Mouse (Mus musculus) gastrocnemius, postnatal 4 days (tissue): Measurements from ENCODE around the gene Cnbd2. TPM values are rescaled to one million over a fixed set of nuclear protein-coding genes. Genes with fewer than 3 reads are reported as not detected.

Experiments used
- DNase-seq, 2 experiments: peaks; one replicate each; pipeline ENCODE4 v3.0.0; 2021 to 2022; ENCODE audit warnings: low spot score in 2 of 2, mixed read lengths in 2 of 2
- long read RNA-seq, 2 experiments: library from polyadenylated mRNA; stranded (forward); transcript quantifications; one replicate each; pipeline ENCODE4 v2.0.0; 2021
- total RNA-seq, 2 experiments: library from RNA; stranded (reverse); gene quantifications; 2 replicates each; pipeline ENCODE4 v1.2.3; 2021

Gene Cnbd2
- 1 to 10 TPM; 2.8 to 2.9 TPM for total RNA-seq
- long read RNA-seq, experiment 1, partial matches to known transcripts: 0 of 2 reads
- long read RNA-seq, experiment 1, other reads (novel, unspliced or antisense): 2 of 2 reads
- long read RNA-seq, experiment 2, partial matches to known transcripts: 0 of 5 reads
- long read RNA-seq, experiment 2, other reads (novel, unspliced or antisense): 5 of 5 reads

- peak; percentile 70 to 77 for DNase-seq
Observed at GRCm38 (mm10) chr2:156312297-156312897, at the start of gene Cnbd2, which contains the start of gene Scand1. Gene Cnbd2 (plus strand): TSS chr2:156312299. Gene Scand1 (minus strand): TSS chr2:156312704.

GRCm38 (mm10) chr2:156263204-156263893 is 48.8 kb upstream of the Cnbd2 start:
- DNase-seq: no peak

DNA sequence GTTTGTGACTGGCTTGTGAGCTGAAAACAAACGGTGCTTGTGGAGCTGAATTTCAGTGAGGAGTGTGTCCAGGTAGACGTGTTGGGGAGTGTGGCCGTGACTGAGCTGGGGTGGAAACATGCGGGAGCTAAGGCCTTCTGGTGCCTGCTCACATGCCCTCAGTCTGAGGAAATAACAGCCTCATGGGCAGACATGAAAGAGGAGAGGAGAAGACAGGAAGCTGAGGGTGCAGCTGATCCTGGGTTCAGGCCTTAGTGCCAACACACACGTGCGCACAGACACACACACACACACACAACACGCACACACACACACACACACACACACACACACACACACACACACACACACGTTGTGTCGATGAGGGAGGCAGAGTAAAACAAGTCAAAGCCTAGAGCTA is 44.5 kb upstream of the Cnbd2 start:
- no peak for DNase-seq

DNA sequence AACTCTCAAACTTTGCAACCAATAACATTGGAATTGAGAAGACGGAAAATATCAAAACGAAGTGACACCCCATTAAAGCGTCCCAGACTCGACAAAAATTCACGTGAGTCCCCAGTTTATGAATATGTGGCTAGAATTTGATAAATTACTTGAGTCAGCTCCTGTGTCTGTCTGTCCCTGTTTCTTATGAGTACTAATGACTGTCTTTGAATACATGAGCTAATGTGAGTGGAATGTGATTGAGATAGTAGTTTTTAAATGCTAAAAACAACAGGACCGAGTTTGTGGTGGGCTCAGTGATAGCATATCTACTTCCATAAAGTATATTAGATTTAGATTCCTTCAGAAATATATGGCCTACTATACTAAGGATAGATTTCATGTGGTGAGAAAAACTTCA is 39.5 kb upstream of the Cnbd2 start:
- no peak for DNase-seq

DNA sequence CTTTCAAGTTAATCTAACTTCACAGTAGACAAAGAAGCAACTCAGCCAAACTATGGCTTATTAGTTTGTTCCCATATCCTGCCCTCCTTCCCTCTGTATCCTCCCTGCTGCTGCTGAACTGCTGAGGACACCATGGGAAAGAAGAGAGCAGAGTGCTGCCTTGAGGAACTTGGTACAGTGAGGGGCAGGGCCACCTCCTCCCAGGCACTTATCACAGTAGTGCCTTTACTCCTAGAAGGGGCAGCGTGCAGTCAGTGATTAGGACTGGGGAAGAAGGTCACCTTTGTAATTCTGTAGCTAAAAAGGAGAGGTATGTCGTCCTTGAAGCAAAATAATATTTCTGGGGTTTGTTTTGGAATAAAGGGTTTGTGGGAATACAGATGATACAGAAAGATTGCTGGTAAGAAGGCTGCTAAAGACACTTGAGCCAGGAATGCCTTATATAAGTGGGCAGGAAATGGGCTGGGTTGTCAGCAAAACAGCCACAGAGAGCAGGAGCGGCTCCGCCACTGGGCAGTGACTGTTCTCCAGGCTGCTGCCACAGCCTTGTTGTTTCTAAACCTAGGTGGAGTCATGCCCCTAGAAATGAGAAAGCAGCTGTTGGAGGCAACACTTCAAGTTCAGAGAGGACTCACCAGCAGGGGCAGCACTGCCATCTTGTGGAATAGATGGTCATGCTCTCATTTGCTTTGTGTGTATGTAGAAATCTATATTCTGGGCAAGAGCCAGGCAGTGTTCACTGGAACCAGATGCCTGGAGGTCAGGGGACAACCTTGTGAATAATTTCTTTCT is 33.7 kb upstream of the Cnbd2 start:
- peak; percentile 42 to 83 for DNase-seq

DNA sequence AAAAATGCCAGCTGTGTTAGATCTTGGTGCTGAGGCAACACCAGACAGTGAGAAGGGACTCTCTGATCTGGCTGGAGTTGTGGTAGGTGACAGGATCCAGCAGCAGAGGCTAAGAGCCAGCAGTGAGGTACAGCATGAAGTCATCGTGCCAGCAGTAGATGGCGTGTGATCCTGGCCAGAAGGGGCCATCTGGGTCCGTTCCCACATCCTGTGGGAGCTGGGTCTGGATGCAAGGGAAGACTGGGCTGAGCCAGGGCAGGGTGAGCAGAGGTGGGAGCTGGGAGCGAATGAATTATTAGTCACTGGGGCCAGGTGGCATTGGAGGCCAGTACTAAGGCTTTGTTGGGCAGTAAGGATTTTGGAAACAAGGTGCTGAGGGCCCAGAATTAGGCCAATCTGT is 30.9 kb upstream of the Cnbd2 start:
- no peak for DNase-seq

- DNase-seq: no peak
Observed at GRCm38 (mm10) chr2:156285161-156285560, 26.9 kb upstream of the Cnbd2 start.

DNA sequence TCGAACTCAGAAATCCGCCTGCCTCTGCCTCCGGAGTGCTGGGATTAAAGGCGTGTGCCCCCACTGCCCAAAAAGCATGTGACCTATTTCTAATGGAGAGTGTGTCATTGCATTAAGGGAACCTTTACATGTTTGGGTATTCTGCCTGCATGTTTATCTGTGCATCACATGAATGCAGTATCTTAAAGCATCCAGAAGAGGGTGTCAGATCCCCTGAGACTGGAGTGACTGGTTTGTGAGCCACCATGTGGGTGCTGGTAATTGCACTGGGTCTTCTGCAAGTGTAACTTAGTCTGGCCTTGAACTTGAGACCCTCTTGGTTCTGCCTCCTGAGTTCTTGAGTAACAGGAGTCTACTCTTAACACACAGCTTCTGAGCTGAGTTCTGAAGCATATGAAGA is 25.4 kb upstream of the Cnbd2 start:
- no peak for DNase-seq

GRCm38 (mm10) chr2:156288222-156288621 is 23.9 kb upstream of the Cnbd2 start:
- DNase-seq: no peak

DNA sequence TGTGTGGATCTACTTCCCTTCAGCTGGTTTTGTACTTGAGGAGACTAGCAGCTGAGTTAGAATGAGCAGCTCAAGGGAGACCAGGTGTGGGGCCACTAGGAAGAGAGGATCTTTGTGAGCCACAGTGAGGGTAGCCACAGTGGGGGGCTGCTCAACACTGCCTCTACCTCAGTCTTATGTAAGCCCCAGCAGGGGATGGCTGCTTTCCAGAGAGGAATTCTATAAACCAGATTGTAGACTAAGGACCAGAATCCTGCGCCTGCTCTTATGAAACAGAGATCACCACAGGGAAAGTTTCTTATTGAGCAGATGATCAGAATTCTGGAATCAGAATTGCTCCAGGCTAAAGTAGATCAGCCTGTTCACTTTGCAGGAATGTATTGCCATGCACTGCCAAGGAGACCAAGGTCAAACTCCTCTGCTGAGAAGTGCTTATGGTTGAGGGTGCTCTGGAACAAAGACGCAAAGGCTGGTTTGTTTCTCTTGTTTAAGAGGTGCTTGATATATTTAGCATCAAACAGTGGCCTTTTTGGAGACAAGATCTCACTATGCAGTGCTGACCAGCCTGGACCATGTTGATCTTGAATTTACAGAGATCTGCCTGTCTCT is 22.4 kb upstream of the Cnbd2 start:
- no peak for DNase-seq

DNA sequence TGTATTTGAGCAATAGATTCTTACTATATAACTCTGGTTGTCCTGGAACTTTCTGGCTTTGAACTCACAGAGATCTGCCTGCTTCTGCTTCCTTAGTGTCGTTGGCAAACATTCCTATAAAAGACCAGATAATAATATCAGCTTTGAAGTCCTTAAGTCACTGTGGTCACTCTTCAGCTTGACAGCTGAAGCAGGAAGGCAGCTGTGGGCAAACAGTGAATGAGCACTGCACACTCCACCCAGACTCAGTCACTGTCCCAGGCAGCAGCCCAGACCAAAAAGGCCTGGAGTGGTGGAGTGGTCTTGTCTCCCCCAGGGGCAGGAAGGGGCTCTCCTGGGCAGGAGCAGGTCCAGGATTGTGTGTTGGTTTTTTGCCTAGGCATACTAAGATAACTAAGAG is 20.1 kb upstream of the Cnbd2 start:
- DNase-seq: no peak

DNA sequence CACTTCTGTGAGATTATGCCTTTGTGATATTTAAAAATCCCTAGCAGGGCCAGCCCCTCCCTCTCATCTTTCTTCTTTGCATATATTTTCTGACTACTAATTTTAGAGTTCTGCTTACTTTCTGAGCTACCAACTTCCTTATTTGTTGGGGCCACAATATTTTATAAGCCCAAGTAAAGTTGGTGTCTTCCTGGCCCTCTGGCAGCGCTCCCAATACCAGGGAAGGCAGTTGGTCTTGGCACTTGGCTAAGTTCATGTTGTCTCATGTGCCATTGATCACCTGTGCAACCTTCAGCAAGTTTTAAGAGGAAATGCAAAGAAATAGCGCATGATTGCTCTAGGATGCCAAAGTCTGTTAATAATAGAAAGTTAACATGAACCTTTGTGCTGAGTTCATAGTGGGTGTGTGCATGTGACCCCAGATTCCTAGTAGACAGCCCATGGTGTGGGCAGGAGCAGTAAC is 16.5 kb upstream of the Cnbd2 start:
- DNase-seq: no peak

GRCm38 (mm10) chr2:156296190-156296589 is 15.9 kb upstream of the Cnbd2 start:
- no peak for DNase-seq

DNA sequence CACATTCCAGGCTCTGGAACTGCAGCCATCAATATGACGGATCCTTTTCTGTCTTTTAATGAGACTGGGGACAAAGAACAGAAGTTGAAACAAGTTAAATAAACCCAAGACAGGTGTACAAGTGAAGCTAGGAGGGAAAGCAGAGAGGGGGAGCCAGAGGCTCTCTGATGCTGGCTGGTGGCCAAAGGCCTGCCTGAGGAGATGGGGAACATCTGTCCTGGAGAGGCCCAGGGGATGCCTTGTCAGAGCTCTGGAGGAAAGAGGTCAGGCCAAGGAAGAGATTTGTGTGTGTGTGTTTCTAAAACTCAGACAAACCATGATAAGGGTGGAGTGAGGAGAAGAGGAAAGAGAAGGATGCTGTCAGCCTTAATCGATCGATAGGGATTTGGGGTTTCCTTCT is 14.4 kb upstream of the Cnbd2 start:
- peak in 1 of 2 experiments; percentile 28 for DNase-seq

DNA sequence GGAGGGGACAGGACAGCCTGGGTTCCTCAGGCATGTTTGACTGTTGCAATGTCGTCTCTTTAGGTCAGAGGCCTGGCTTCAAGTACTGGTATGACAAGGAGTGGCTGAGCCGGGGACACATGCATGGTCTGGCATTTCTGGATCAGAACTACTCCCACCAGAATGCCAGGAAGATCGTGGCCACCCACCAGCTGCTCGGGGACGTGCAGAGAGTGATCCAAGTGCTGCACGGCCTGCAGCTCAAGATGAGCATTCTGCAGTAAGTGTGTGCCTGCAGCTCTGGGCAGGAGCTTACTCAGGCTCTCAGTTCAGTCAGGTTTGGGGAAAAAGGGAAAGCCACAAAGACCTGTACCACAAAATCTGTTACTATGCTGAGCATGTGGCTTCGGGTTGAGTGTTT is 13.6 kb upstream of the Cnbd2 start:
- no peak for DNase-seq

DNA sequence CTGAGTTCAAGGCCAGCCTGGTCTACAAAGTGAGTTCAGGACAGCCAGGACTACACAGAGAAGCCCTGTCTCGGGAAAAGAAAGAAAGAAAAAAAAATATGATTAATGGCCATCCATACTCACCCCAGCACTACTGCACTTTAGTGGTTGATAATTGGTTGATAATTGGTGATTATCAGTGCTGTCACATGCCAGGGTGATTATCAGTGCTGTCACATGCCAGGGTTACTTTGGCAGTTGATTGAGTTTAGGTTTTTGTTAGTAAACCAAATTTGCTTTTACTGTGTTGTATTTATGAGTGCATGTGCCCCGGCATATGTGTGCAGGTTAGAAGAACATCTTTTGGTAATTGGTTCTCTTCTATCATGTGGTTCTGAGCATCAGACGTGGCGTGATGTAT is 10.0 kb upstream of the Cnbd2 start:
- DNase-seq: no peak

DNA sequence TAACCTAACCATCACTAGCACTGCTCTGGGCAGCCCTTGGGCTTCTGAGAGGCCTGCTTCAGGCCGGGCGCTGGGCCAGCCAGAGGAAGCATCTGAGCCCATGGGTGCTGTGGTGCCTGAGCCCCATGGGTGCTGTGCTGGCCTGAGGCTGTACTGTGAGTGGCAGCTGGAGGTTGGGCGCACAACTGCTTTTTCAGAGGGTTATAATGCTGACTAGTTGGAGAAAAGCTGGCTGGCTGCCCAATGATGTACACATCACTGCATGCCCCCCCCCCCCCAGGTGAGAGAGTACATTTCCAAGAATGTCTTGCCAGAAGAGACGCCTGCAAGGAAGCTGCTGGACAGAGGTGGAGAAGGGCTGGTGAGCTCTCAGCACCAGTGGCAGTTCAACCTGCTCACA is 7.7 kb upstream of the Cnbd2 start:
- no peak for DNase-seq

DNA sequence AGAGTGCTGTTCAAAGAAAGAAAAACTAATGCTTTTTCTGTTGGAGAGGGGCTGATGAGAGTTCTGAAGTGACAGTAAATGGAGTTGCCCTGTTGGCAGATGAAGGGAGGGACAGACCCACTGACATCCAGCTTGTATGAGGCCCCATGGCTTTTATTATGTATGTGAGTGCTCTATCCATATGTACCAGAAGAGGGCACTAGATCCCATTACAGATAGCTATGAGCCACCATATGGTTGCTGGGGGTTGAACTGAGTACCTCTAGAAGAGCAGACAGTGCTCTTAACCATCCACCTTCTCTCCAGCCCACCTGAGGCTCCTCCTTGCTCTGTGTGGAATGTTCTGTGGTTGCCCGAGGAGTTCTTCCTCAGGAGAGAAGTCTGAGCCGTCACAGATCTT is 6.3 kb upstream of the Cnbd2 start:
- no peak for DNase-seq

DNA sequence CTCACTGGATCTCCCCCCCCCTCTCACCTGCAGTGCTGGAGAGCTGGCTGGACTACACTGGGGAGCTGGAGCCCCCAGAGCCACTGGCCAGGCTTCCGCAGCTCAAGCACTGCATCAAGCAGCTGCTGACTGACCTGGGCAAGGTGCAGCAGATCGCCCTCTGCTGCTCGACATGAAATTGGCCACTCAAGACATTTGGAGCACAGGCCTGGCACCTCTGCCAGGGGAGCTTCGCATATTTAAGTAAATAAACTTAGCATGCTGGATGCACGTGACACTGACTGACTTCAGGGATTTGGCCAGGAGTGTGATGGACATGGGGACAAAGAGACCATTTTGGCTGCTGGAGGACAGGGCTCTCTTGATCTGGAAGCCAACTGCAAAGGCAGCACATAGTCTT is 4.8 kb upstream of the Cnbd2 start:
- no peak for DNase-seq

GRCm38 (mm10) chr2:156309948-156310347 is 2.2 kb upstream of the Cnbd2 start:
- no peak for DNase-seq

GRCm38 (mm10) chr2:156310455-156310854 is 1.6 kb upstream of the Cnbd2 start:
- DNase-seq: no peak
